Mouse (Mus musculus) stomach, embryonic 15.5 days (tissue): ENCODE results near the gene Stub1. TPM values are rescaled to one million over a fixed set of nuclear protein-coding genes. Genes with fewer than 3 reads are reported as not detected.
"Not testable (repeated sequence)": the region's sequence is repeated elsewhere in the genome, so short reads cannot be mapped to it uniquely, and the experiment has no call there.

Experiments used
- ATAC-seq: fragments of 200-750 bp; cut with Nextera tagmentation; 2 replicates; pipeline ENCODE4 v1.8.0; 2017; ENCODE audit warnings: low read depth, moderate number of reproducible peaks, moderate TSS enrichment; ENCODE audit not compliant: insufficient read depth, low FRiP score
- H3K27ac ChIP-seq: fragments of 300-500 bp; sonication (generic); 2 replicates; pipeline ENCODE4 v1.5.1; 2015; ENCODE audit warnings: mild to moderate bottlenecking, inconsistent platforms
- H3K27me3 ChIP-seq: fragments of 300-500 bp; sonication (generic); replicated peaks from 2 replicates; pipeline ENCODE4 v1.6.1; 2015; ENCODE audit warnings: inconsistent platforms
- H3K36me3 ChIP-seq: fragments of 300-500 bp; sonication (generic); 2 replicates; pipeline ENCODE4 v1.6.1; 2015; ENCODE audit warnings: inconsistent platforms
- H3K4me1 ChIP-seq: fragments of 300-500 bp; sonication (generic); 2 replicates; pipeline ENCODE4 v1.6.1; 2015; ENCODE audit warnings: inconsistent platforms
- H3K4me2 ChIP-seq: fragments of 300-500 bp; sonication (generic); 2 replicates; pipeline ENCODE4 v1.6.1; 2015; ENCODE audit warnings: mild to moderate bottlenecking, inconsistent platforms
- H3K4me3 ChIP-seq: fragments of 300-500 bp; sonication (generic); replicated peaks from 2 replicates; pipeline ENCODE4 v1.5.1; 2015; ENCODE audit warnings: inconsistent platforms
- H3K9ac ChIP-seq: fragments of 300-500 bp; sonication (generic); 2 replicates; pipeline ENCODE4 v1.6.1; 2015; ENCODE audit warnings: inconsistent platforms
- H3K9me3 ChIP-seq: fragments of 300-500 bp; sonication (generic); 2 replicates; pipeline ENCODE4 v1.6.1; 2016; ENCODE audit warnings: inconsistent platforms
- WGBS: fragments of 180-500 bp; shearing (Covaris S2); methylation state at CpG from one replicate; pipeline ENCODE4 v1.1.7; 2015; 5-methylcytosine and 5-hydroxymethylcytosine counted together
- polyA plus RNA-seq: library from polyadenylated mRNA; unstranded; fragments of >200 nt; fragmentation: Nextera tagmentation; extraction: Ambion mirVana; gene quantifications from 2 replicates; pipeline ENCODE4 v1.2.1, GENCODE M21; 2015

Gene Stub1
- polyA plus RNA-seq, 1 experiment from 2014 or later = 312 TPM

GRCm38 (mm10) chr17:25875171-25876136 lies 42.2 kb upstream of the Stub1 start:
- Histone ChIP-seq H3K27me3 (no peaks in the 10 kb centered on the region), H3K9me3 (no peaks in the 10 kb centered on the region), H3K9ac (peak overlapping the region; percentile 73), H3K27ac (peak overlapping the region; percentile 96), H3K4me3 (peak overlapping the region; percentile 88), H3K36me3 (no peaks in the 10 kb centered on the region; the same call in 1 of the 2 replicates), H3K4me1 (peaks cover 26% of the 10 kb centered on the region), H3K4me2 (peak overlapping the region; percentile 82)
- peak; percentile 92 for ATAC-seq
- WGBS = under 1% methylated on average over 59 of the region's 59 CpGs

GRCm38 (mm10) chr17:25874721-25875170 lies 41.5 kb upstream of the Stub1 start, which contains the start of gene Mettl26:
Mettl26 (plus strand) TSS chr17:25875074.
- no peaks in the 10 kb centered on the region; the same call in 1 of the 2 replicates for H3K36me3 ChIP-seq
- H3K4me1 ChIP-seq = peaks cover 20% of the 10 kb centered on the region
- H3K27ac ChIP-seq = peak within 1 kb of the TSS; percentile 96
- H3K4me3 ChIP-seq = peak within 1 kb of the TSS; percentile 88
- H3K4me2 ChIP-seq = peak within 1 kb of the TSS; percentile 82
- no peaks in the 10 kb centered on the region for H3K9me3 ChIP-seq
- peak; percentile 73 for ATAC-seq
- H3K27me3 ChIP-seq = no peaks in the 10 kb centered on the region
- H3K9ac ChIP-seq = peak within 1 kb of the TSS; percentile 73
- under 1% methylated on average over 25 of the region's 25 CpGs for WGBS

- Histone ChIP-seq H3K27ac (peak overlapping the region; percentile 96), H3K4me2 (peak overlapping the region; percentile 82), H3K9me3 (no peaks in the 10 kb centered on the region), H3K9ac (peak overlapping the region; percentile 21; the same call in 1 of the 2 replicates), H3K36me3 (no peaks in the 10 kb centered on the region; the same call in 1 of the 2 replicates), H3K27me3 (no peaks in the 10 kb centered on the region), H3K4me1 (peaks cover 20% of the 10 kb centered on the region), H3K4me3 (peak overlapping the region; percentile 88)
- 4% methylated on average over 14 of the region's 14 CpGs for WGBS
- no peak for ATAC-seq
These were observed 41.0 kb upstream of the Stub1 start for GRCm38 (mm10) chr17:25874148-25874720.

- Histone ChIP-seq H3K9me3 (no peaks in the 10 kb centered on the region), H3K4me3 (peak overlapping the region; percentile 88; the same call in 1 of the 2 replicates), H3K9ac (no peak overlapping the region), H3K4me2 (no peak overlapping the region), H3K27me3 (no peaks in the 10 kb centered on the region), H3K27ac (no peak overlapping the region), H3K4me1 (peaks cover 24% of the 10 kb centered on the region), H3K36me3 (no peaks in the 10 kb centered on the region)
- no peak for ATAC-seq
- WGBS = 76% methylated on average over 11 of the region's 11 CpGs
These were observed 40.4 kb upstream of the Stub1 start for GRCm38 (mm10) chr17:25873405-25874147.

GRCm38 (mm10) chr17:25872676-25873075 lies 39.5 kb upstream of the Stub1 start:
- WGBS = 75% methylated on average over 3 of the region's 3 CpGs
- Histone ChIP-seq H3K27me3 (no peaks in the 10 kb centered on the region), H3K9me3 (no peaks in the 10 kb centered on the region), H3K36me3 (no peaks in the 10 kb centered on the region), H3K4me1 (peaks cover 30% of the 10 kb centered on the region), H3K27ac (no peak overlapping the region), H3K9ac (no peak overlapping the region), H3K4me3 (no peak overlapping the region), H3K4me2 (no peak overlapping the region)
- ATAC-seq = no peak

GRCm38 (mm10) chr17:25871566-25871965 lies 38.4 kb upstream of the Stub1 start:
- not testable (repeated sequence) for H3K9me3 ChIP-seq, H3K36me3 ChIP-seq, H3K4me2 ChIP-seq, H3K27me3 ChIP-seq, H3K9ac ChIP-seq, H3K4me3 ChIP-seq, ATAC-seq, H3K27ac ChIP-seq
- peaks cover 28% of the 10 kb centered on the region for H3K4me1 ChIP-seq

GRCm38 (mm10) chr17:25869954-25870353 lies 36.8 kb upstream of the Stub1 start:
- H3K4me2 ChIP-seq = no peak overlapping the region
- no peak for ATAC-seq
- no peak overlapping the region for H3K27ac ChIP-seq
- peaks cover 20% of the 10 kb centered on the region for H3K4me1 ChIP-seq
- H3K36me3 ChIP-seq = no peaks in the 10 kb centered on the region
- H3K4me3 ChIP-seq = no peak overlapping the region
- no peaks in the 10 kb centered on the region for H3K9me3 ChIP-seq
- H3K9ac ChIP-seq = no peak overlapping the region
- WGBS = 89% methylated on average over 2 of the region's 2 CpGs
- no peaks in the 10 kb centered on the region for H3K27me3 ChIP-seq

- WGBS = 86% methylated on average over 8 of the region's 8 CpGs
- Histone ChIP-seq H3K9ac (no peak overlapping the region), H3K9me3 (no peaks in the 10 kb centered on the region), H3K4me2 (no peak overlapping the region), H3K27me3 (no peaks in the 10 kb centered on the region), H3K36me3 (no peaks in the 10 kb centered on the region), H3K4me1 (peaks cover 20% of the 10 kb centered on the region), H3K4me3 (no peak overlapping the region), H3K27ac (no peak overlapping the region)
- no peak for ATAC-seq
These were observed 36.3 kb upstream of the Stub1 start for GRCm38 (mm10) chr17:25869498-25869897.

- Histone ChIP-seq H3K9me3 (no peaks in the 10 kb centered on the region), H3K9ac (peak within 1 kb of the TSS; percentile 53), H3K36me3 (no peaks in the 10 kb centered on the region), H3K27ac (peak within 1 kb of the TSS; percentile 60), H3K4me3 (peak within 1 kb of the TSS; percentile 80), H3K4me2 (peak within 1 kb of the TSS; percentile 99), H3K27me3 (no peaks in the 10 kb centered on the region), H3K4me1 (peaks cover 14% of the 10 kb centered on the region)
- WGBS = under 1% methylated on average over 24 of the region's 24 CpGs
- ATAC-seq = peak; percentile 88
These were observed 35.5 kb upstream of the Stub1 start, which contains the start of gene Mcrip2 for GRCm38 (mm10) chr17:25868601-25869191. Mcrip2 (minus strand) TSS chr17:25868764.

- Histone ChIP-seq H3K4me2 (peak overlapping the region; percentile 99), H3K4me1 (peaks cover 14% of the 10 kb centered on the region), H3K27ac (peak overlapping the region; percentile 60), H3K4me3 (peak overlapping the region; percentile 80), H3K9ac (peak overlapping the region; percentile 53), H3K27me3 (no peaks in the 10 kb centered on the region), H3K9me3 (no peaks in the 10 kb centered on the region), H3K36me3 (no peaks in the 10 kb centered on the region)
- WGBS = under 1% methylated on average over 42 of the region's 42 CpGs
- peak; percentile 5; the same call in 1 of the 2 replicates for ATAC-seq
These were observed 34.8 kb upstream of the Stub1 start for GRCm38 (mm10) chr17:25867836-25868600.

- H3K27me3 ChIP-seq = no peaks in the 10 kb centered on the region
- no peaks in the 10 kb centered on the region for H3K36me3 ChIP-seq
- ATAC-seq = no peak
- H3K9me3 ChIP-seq = no peaks in the 10 kb centered on the region
- H3K4me1 ChIP-seq = peaks cover 14% of the 10 kb centered on the region
- WGBS = 17% methylated on average over 7 of the region's 7 CpGs
- H3K4me2 ChIP-seq = peak overlapping the region; percentile 99
- H3K27ac ChIP-seq = peak overlapping the region; percentile 60
- H3K9ac ChIP-seq = peak overlapping the region; percentile 53; the same call in 1 of the 2 replicates
- peak overlapping the region; percentile 80 for H3K4me3 ChIP-seq
These were observed 34.3 kb upstream of the Stub1 start for GRCm38 (mm10) chr17:25867509-25867835.
